Mouse (Mus musculus) B cell, adult 62 days (primary cell): Measurements from ENCODE around the gene Prkcz. TPM values are rescaled to one million over a fixed set of nuclear protein-coding genes. Genes with fewer than 3 reads are reported as not detected.

ENCODE experiments used
- total RNA-seq: library from RNA; stranded (reverse); gene quantifications from 4 replicates; pipeline ENCODE4 v1.2.4, GENCODE M21; 2023

Gene Prkcz
- 5.7 to 8.7 TPM (median 6.1 TPM) in 4 replicates for total RNA-seq

GRCm38 (mm10) chr4:155361303-155361791 is at the start of gene Prkcz:
Gene Prkcz, minus strand, starts transcription at chr4:155361361.

GRCm38 (mm10) chr4:155409058-155409776 is 48.1 kb upstream of the Prkcz start, which contains the start of gene Cfap74:
Gene Cfap74, plus strand, starts transcription at chr4:155409190.

GRCm38 (mm10) chr4:155397511-155398221 is 36.5 kb upstream of the Prkcz start, which contains the start of gene Gabrd:
Gene Gabrd, minus strand, starts transcription at chr4:155398112.

GRCm38 (mm10) chr4:155249648-155250351 is 111.4 kb downstream of the Prkcz start, which contains the start of gene Faap20:
Gene Faap20, plus strand, starts transcription at chr4:155249802.

GRCm38 (mm10) chr4:155222552-155222840 is 138.7 kb downstream of the Prkcz start, which contains the start of gene Ski:
Gene Ski, minus strand, starts transcription at chr4:155222592.

Other genes with a start within 250 kb of the Prkcz start
- 50.0 to 53.9 TPM (median 50.4 TPM) in 4 replicates for gene Ski, start 138.8 kb downstream of the Prkcz start, total RNA-seq
- gene Faap20, start 111.6 kb downstream of the Prkcz start, total RNA-seq: 34.2 to 42.7 TPM (median 37.0 TPM) in 4 replicates
- not detected in 4 replicates for gene Gabrd, start 36.8 kb upstream of the Prkcz start, total RNA-seq
- gene Cfap74, start 47.8 kb upstream of the Prkcz start, total RNA-seq: 0.21 to 0.47 TPM in 2 of 4 replicates, not detected in the others
- not detected in 4 replicates for gene Tmem52, start 107.8 kb upstream of the Prkcz start, total RNA-seq
- gene Gnb1, start 130.0 kb upstream of the Prkcz start, total RNA-seq: 248 to 277 TPM (median 264 TPM) in 4 replicates
- gene Nadk, start 201.0 kb upstream of the Prkcz start, total RNA-seq: 45.9 to 60.5 TPM (median 47.9 TPM) in 4 replicates
- gene Slc35e2, start 240.1 kb upstream of the Prkcz start, total RNA-seq: 29.8 to 32.3 TPM (median 30.3 TPM) in 4 replicates